Mouse (Mus musculus) telencephalon, adult 2 months (tissue): ENCODE data around the gene Fto.

Experiments used
- DNase-seq: peaks from one replicate; pipeline ENCODE4 v3.0.0-alpha.2; 2011; ENCODE audit warnings: low read depth, low spot score

Fto gene

GRCm38 (mm10) chr8:91496000-91496399, 182.7 kb downstream of the Fto start:
- no peak for DNase-seq

GRCm38 (mm10) chr8:91496936-91497335, 183.6 kb downstream of the Fto start:
- no peak for DNase-seq

- DNase-seq: no peak
Measured at GRCm38 (mm10) chr8:91498611-91499010, 185.3 kb downstream of the Fto start.

GRCm38 (mm10) chr8:91499303-91499702, 186.0 kb downstream of the Fto start:
- no peak for DNase-seq

GRCm38 (mm10) chr8:91501960-91502600, 188.8 kb downstream of the Fto start:
- DNase-seq: no peak

- no peak for DNase-seq
Measured at GRCm38 (mm10) chr8:91502791-91503190, 189.5 kb downstream of the Fto start.

GRCm38 (mm10) chr8:91504360-91504759, 191.0 kb downstream of the Fto start:
- no peak for DNase-seq

- no peak for DNase-seq
Measured at GRCm38 (mm10) chr8:91504891-91505290, 191.6 kb downstream of the Fto start.

- no peak for DNase-seq
Measured at GRCm38 (mm10) chr8:91505411-91505954, 192.2 kb downstream of the Fto start.

- no peak for DNase-seq
Measured at GRCm38 (mm10) chr8:91505997-91506672, 192.8 kb downstream of the Fto start.

- DNase-seq: no peak
Measured at GRCm38 (mm10) chr8:91506682-91507257, 193.4 kb downstream of the Fto start.

- no peak for DNase-seq
Measured at GRCm38 (mm10) chr8:91507681-91508097, 194.4 kb downstream of the Fto start.

GRCm38 (mm10) chr8:91508284-91508683, 195.0 kb downstream of the Fto start:
- DNase-seq: no peak

- DNase-seq: no peak
Measured at GRCm38 (mm10) chr8:91509206-91509899, 196.0 kb downstream of the Fto start.

GRCm38 (mm10) chr8:91509900-91510260, 196.6 kb downstream of the Fto start:
- DNase-seq: no peak

GRCm38 (mm10) chr8:91510716-91511115, 197.4 kb downstream of the Fto start:
- no peak for DNase-seq

- DNase-seq: no peak
Measured at GRCm38 (mm10) chr8:91511943-91512342, 198.6 kb downstream of the Fto start.

- DNase-seq: no peak
Measured at GRCm38 (mm10) chr8:91514752-91515478, 201.6 kb downstream of the Fto start.

- DNase-seq: no peak
Measured at GRCm38 (mm10) chr8:91516422-91516821, 203.1 kb downstream of the Fto start.

GRCm38 (mm10) chr8:91518085-91518484, 204.8 kb downstream of the Fto start:
- DNase-seq: no peak

GRCm38 (mm10) chr8:91522201-91522600, 208.9 kb downstream of the Fto start:
- DNase-seq: no peak
